Mouse (Mus musculus): Measurements from ENCODE around the gene Cib4.

Cib4 gene

DNA sequence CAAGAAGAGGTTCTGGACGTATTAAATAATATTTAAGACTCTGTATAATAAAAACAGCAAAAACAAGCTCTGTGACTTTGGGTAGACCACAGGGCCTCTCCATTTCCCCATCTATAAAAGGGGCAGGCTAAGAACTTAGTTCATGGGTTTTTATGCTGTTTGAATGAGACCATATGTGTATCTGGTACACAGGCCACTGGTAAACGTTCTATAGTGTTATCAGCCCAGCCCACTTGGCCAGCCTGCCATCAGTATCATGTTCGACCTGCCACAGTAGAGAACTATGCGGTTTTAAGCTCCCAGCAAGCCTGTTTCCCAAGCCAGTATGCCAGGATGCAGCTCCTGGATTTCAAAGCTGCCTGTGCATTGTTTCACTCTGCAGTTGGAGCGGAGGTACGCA, 27.1 kb downstream of the Cib4 start:
- DNase-seq (ENCODE audit: low read depth, low spot score): no peak

DNA sequence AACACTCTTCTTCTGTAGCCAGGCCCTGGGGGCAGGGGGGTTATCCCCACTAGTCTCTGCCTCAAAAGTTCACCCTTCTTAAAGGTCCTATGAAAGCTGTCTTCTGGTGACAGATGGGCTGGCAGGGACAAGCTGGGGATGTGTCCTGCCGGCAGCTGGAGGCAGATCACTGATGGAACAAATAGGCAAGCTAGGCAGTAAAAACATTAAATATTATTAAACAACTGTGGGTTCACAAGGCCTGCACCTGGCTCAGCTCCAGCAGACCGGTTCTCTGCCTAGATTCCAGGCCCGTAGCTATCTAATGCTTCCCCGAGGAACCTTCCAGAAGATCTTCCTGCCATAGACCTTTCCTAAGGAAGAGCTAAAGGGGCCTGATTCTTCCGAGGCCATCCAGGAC, 27.5 kb downstream of the Cib4 start:
- no peak for DNase-seq (ENCODE audit: low read depth, low spot score)

DNA sequence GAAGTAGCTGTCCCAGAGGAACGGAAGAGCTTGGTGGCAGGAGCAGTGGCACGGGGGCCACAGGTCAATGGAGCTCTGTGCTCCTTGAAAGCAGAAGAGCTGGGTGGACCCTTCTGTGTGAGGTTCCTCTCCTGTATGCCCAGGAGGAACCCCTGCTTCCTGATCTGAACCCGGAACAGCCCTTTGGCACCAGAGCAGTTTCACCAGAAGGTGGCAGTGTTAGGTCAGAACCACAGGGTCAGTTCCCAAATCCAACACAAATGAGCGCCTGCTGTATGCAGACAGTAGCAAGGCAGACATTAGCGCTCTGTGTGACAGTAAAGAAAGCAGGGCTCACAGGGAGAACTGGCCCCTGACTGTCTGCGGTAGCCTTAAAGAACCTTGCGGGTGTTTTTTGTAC, 29.3 kb downstream of the Cib4 start:
- DNase-seq (ENCODE audit: low read depth, low spot score): peak; percentile 73

DNA sequence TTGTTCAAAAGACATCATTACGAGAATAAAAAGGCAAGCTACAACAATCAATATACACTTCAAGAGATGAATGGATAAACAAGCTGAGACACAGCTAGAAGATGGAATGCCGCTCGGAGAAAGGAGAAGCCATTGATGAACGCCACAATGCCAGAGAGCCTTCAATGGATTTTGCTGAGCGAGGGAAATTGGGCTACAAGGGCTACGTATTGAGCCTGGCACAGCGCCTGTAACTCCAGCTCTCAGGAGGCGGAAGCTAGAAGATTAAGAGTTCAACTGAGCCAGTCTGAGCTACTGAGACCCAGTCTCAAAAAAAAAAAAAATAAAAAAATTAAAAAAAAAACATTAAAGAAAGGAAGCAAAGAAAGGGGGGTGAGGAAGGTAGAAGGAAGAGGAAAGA, 32.5 kb downstream of the Cib4 start:
- no peak for DNase-seq (ENCODE audit: low read depth, low spot score)

DNA sequence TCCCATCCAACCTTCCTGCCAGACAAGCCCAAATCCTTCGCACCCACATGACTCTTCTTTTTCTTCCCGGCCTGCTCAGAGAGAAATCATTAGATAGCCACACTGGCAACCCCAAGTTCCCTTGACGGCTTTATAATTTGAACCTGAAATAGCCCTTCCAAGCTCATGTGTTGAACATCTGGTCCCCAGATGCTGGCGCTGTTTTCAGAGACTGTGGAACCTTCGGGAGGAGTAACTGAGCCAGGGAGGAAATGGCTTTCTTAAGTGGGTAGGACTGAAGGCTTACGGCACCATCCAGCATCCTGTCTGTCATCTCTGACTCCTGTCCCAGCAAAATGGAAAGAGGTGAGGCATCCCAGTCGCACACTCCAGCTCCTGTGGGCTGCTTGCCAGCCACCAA, 48.3 kb downstream of the Cib4 start:
- DNase-seq (ENCODE audit: low read depth, low spot score): no peak

DNA sequence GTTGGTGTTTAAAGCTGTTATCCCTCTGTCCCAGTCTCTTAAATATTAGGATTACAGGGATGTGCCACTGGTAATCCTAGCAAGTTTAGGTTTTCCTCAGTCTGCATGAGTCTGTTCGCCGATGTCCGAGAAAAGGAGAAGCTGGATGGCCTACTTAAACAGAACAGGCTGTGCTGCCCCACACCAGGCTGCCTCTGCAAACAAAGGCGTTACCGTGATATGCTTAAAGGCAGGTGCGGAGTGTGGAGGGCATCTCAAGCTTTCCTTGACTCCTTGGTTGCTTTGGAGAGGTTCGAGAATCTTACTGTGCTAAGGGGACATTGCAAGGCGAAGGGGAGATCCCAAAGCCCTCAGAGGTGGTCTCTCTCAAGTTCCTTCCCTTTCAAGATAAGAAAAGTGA, 48.8 kb downstream of the Cib4 start:
- no peak for DNase-seq (ENCODE audit: low read depth, low spot score)

DNA sequence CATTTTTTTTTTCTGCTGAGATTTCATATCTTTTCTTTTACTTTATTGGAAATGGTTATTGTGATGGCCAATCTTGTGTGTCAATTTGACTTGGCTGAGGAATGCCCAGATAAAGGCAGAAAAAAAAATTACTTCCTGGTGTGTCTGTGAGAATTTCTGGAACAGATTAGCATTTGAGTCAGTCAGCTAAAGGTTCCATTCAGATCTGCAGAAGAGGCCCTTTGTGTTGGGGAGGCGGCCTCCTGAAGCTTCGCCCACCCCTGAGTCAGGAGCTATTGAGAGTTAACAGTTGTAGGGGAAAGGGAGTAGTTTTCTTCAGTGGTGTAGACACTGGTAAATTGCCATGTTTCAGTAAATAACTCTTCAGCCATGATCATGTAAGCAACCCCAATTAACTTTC, 50.3 kb downstream of the Cib4 start:
- DNase-seq (ENCODE audit: low read depth, low spot score): peak; percentile 28

DNA sequence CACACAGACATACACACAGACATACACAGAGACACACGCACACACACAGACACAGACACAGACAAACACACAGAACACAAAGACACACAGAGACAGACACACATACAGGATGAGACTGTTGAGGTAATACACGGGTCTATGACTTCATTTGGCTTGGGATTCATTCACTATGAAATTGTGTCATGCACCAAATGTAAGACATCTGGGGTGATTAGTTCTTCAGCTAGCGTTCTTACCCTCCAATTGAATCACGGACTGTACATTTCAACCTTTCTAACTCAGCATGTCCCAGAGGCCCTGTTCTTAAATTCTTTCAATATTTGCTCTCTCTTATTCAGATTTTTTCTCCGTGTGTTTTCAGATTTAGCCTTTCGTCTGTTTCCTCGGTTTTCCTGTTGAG, 51.0 kb downstream of the Cib4 start:
- DNase-seq (ENCODE audit: low read depth, low spot score): no peak

DNA sequence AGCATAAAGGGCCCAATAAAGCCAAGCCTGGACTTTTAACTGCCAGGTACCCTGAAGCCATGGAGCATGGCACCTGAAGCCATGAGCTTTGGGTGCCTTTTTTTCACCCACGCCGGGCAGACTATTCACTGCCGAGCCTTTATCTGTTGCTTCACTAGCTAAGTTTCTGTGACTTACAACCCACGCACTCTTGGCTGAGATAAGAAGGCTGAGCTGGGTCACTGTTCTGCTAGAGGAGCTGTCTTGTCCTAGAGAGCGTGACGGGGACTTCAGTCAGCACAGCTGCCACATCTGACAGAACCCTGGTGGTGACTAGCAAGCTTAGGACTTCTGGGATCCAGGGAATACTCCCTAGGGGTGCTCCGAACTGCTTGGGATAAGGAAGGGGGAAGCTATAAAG, 51.9 kb downstream of the Cib4 start:
- DNase-seq (ENCODE audit: low read depth, low spot score): no peak

DNA sequence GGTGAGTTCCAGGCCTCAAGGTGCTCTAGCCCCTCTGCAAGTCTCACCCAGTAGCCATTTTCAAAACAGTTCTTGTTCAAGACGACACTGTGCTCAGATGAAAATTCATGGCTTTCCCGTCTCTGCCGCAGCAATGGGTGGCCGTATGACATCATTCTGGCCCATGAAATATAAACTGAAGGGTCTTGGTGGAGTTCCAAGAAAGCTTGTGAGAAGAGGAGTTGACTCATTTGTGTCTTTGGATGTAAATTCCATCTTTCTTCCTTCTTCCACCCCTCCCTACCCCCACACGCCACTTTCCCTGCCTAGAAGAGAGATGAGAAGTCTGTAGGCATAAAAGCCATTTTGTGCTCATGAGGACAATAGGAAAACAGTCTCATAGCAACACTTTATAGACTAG, 54.8 kb downstream of the Cib4 start:
- no peak for DNase-seq (ENCODE audit: low read depth, low spot score)

DNA sequence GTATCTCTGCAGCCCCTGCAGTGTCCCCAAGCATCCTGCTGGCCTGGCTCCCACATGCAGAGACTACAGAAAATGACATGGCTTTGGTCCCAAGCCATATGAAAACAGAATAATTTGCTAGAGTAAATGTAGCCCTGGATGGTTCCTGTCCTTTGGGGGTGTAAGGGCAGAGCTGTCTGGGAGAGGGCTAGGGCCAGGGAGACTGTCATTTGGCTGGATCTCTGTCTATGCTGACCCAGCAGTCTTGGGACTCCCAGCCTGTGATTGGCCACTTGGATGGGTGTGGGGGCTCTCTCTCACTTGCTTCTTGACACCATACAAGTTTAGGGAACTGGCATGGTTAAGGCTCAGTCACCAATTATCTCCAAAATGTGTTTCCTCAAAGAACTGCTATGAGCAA, 55.4 kb downstream of the Cib4 start:
- no peak for DNase-seq (ENCODE audit: low read depth, low spot score)

DNA sequence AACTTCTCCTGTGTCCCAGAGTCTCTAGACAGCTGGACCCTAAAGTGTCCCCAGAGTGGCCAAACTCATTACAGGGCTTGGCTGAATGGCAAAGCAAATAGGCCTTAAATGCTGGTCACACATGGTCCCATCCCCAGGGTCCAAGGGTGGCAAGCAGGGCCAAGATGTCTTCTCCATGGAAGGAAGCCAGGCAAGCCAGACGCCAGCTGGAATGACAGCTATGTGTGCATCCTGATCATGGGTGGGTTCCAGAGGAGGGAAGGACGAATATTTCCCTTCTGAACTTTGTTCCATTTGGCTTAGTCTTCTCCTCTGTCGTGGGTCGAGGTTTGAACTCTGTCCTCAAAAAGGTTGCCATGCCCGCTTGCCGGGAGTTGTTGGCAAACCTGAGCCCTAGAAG, 60.5 kb downstream of the Cib4 start:
- no peak for DNase-seq (ENCODE audit: low read depth, low spot score)

DNA sequence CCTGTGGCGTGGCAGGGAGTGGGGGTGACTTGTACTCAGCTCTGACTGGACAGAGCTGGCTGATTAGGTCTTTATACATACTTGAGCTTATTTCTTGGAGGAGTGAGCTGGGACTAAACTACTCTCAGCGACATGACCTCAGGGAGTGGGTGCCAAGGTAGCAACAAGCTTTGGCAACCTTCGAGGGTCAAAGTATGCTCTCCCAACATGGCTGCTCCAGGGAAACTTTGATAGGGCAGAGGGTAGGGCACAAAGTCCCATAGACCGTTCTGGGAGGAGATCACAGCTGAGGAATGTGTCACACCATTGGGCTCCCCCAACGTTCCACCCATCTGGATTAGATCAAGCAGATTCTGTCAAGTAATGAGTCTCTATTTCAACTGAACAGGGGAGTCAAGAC, 61.0 kb downstream of the Cib4 start:
- no peak for DNase-seq (ENCODE audit: low read depth, low spot score)

DNA sequence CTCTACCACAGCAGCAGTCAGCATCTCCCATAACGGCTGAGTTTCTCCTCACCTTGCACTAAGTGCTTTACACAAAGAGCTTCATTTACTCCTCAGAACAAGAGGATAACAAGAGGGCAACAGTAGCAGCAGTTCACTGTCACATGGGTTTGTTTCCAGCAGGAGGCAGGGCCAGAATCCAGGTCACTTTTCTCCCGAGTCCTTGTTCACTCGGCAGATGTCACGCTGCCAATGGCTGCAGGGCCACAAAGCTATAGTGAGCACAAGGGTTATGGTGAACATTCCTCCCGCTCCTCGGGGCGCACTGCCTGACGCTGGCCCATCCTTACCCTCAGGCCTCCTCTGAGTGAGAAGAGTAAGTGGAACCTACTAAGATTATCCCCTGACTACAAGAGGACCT, 62.1 kb downstream of the Cib4 start:
- no peak for DNase-seq (ENCODE audit: low read depth, low spot score)

DNA sequence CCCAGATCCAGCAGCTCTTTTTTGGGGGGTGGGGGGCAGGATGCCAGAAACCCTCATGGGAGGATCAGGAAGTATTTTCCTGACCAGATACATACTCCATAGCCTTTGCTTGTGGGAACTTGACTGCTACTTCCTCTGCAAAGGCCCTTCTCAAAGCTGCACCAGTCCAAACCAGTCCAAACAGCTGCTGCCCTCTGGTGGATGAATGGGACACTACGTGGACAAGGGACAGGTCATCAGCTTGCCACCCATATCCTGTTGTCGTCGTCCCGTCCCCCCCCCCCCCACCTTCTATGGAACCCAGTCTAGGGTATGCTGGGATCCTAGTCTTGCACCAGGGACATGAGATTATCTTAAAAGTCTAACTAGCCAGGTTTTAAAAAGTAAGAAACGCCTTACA, 63.3 kb downstream of the Cib4 start:
- peak; percentile 60 for DNase-seq (ENCODE audit: low read depth, low spot score)

DNA sequence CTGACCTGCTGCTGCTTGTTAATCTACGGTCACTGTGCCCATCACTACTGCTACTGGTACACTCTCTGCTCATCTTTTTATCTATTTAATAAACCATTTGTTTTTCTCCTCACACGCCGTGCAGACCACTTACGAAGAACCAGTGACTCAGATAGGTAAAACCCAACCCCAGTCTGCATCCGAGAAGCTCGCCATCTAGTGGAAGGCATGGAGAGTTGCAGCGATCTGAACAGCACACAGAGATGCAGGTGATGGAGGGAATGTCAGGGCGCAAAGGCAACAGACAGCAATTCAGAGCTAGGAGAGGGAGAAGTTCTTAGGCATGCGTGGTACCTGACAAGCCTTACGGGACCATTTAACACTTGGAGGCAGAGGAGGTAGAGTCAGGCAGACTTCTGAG, 69.1 kb downstream of the Cib4 start:
- DNase-seq (ENCODE audit: low read depth, low spot score): peak; percentile 74

DNA sequence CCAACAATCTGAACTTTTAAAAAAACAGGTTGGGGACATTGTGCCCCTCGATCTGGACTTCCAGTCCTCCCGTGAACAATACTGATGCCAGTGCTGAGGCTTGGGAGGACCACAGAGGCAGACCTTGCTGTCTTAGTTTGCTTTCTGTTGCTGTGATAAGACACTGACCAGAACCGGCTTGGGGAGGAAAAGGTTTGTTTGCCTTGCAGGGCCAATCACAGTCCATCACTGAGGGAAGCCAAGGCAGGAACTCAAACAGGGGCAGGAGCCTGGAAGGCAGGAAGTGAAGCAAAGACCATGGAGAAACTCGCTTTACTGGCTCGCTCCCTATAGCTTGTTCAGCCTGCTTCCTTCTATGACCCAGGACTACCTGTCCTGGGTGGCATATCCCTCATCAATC, 73.5 kb downstream of the Cib4 start:
- DNase-seq (ENCODE audit: low read depth, low spot score): no peak

DNA sequence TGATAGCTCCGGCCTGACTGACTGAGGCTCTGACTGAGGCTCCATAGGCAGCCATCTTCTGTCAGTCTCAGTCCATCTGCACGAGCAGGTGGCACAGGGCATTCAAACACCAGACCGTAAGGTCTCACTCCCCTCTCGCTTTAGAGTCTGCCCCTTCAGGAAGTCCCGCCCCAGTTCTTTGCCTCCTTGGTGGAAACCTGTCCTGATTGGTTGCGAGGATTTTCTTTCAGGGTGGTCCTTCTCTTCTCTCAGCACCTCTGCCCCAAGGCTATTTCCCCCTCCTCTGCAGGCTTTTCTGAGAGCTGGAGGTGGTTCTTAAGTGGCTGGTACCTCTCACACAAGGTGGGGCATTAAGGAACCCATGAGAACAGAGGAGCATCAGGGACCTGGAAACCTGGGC, 75.2 kb downstream of the Cib4 start:
- peak; percentile 70 for DNase-seq (ENCODE audit: low read depth, low spot score)

DNA sequence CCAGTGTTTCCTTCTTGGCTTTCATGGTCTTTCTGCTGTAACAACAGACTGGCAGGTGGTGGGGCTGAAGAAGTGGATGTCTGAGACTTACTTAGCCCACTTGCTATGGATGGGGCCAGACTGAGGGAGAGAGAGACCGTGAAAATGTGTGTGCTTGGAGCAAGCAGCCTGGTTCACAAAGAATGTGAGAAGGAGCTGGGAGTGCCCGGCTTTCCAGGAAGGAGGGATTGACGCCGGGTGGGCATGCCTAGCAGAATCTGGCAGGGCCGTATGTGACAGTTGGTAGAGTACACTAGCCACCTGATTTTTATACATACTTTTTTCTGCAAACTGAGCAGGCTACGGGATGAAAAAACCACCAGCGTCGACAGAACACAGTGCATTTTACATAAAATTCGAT, 79.3 kb downstream of the Cib4 start:
- DNase-seq (ENCODE audit: low read depth, low spot score): peak; percentile 11

DNA sequence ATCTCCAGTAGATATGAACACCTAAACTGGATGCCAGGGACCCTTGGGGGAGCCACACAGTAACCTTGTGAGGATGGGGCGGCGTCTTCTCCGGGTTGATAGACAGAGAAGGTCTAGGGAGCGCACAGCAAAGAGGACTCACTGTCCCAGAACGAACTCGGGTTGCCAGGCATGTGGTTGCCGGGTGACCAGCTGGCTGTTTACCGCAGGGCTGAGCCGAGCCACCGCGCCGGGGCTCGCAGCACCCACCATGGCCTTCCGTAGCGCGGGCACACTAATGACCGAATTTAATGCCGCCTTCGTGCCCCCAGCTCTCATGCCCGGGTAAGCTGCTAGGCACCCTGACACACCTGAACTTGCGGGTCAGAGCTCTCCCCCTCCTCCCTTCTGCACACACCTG, 79.8 kb downstream of the Cib4 start, which contains the start of gene 1700001C02Rik:
1700001C02Rik (plus strand) TSS at position 187 of the 400 bp plus-strand sequence.
- peak; percentile 16 for DNase-seq (ENCODE audit: low read depth, low spot score)

DNA sequence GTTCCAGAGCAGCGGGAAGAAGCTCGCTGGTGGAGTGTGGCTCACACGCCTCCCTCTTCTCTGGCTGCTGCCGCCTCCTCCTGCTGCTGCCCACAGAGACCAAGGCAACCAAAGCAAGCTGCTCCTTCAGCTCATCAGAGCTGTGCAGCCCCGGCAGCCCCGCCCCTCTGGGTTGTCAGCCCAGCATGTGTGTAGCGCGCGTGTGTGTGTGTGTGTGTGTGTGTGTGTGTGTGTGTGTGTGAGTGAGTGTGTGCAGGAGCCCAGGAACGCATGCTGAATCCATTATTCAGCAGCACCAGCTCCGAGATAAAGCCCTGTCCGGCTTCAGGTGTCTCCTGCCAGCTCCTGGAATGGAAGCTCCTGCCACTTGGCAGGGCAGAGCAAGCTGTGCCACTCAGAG, 83.8 kb downstream of the Cib4 start, which contains the start of gene Otof:
Otof (minus strand) TSS at position 112 of the 400 bp plus-strand sequence.
- DNase-seq (ENCODE audit: low read depth, low spot score): no peak

DNA sequence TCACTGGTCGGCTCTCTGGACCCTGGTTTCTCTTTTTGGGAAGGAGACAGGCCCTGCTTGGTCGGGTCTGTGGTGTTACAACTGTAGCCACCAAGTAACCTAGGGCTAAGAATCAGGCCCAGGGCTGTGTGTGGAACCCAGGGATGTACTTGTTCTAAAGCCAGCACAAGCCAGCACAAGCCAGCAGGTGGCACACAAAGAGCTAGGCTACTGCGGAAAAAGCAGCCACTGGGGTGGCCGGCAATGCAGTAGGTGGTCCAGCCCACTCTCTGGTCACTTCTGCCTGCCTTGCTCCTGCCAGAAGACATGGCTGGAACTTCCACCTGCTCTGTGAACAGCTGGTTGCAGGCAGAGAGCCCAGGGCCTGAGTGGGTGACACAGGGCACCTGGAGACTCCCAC, 85.5 kb downstream of the Cib4 start:
- no peak for DNase-seq (ENCODE audit: low read depth, low spot score)

DNA sequence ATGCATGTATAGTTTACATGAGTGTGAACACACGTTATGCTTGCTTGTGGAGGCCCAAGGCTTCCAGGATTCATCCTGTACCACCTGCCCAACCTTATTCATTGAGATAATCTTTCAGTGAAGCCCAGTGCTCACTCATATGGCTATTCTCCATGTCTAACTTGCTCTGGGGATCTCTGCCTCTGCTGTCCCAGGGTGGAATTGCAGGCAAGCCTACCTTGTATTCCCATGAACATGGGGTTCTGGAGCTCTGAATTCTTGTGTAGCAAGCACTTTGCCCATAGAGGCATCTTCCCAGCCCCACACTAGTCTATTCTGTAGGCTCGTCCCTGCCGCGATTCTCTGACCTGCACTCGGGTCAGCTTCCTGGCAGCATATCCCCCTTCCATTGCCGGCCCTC, 89.6 kb downstream of the Cib4 start:
- DNase-seq (ENCODE audit: low read depth, low spot score): no peak

DNA sequence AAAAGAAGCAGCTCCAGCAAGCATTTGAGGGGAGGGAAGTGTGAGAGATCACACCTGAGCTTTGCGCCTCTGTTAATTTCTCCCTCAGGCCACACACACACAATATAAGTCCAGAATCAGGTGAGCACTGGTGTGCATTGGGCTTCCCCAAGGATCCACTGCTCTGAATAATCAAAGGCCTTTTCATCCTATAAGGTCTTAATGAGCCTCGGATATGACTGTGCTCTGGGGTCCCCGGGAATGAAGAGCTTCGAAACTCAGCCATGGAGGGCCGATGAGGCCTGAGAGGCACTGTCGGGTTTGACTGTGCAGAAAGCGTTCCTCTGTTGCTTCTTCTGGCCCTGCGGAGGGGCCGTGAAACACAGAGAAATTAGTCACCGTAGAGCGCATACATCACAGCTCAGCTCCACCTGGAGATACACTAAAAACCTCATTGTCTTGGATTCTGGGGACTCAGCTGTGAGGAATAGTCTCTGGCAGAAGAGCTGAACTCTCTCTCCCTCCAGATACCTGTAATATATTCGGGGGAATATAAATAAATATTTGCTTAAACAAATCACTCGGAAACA, 101.2 kb downstream of the Cib4 start:
- no peak for DNase-seq (ENCODE audit: low read depth, low spot score)
